Mouse (Mus musculus) retina, adult 2 months (tissue): Measurements from ENCODE around the gene Gatad1.
"Not testable (repeated sequence)": the region's sequence is repeated elsewhere in the genome, so short reads cannot be mapped to it uniquely, and the experiment has no call there.

Experiments
- DNase-seq: peaks from one replicate; pipeline ENCODE4 v3.0.0-alpha.2; 2012; ENCODE audit warnings: low read depth, low spot score

The Gatad1 gene

DNA sequence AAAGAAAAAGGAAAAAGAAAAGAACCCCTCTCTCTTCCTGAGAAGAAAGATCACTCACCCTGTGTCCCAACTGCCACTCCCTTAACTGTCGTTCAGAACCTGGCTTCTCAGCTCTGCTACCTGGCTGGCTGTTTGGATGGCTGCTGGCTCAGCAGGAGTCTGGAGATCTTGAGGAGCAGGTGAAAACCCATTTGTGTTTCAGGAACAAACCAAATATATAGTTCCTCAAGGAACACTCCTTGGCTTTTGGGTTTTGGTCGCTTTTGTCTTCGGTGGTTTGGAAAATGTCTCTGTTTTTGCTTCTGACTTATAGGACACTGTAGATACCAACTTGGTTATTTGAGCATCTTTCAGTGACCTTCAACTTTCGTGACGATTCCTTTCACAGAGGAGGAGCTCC is at the start of gene Gatad1:
Gene Gatad1 (minus strand): TSS at position 101 of the 400 bp plus-strand sequence.
- DNase-seq = no peak

DNA sequence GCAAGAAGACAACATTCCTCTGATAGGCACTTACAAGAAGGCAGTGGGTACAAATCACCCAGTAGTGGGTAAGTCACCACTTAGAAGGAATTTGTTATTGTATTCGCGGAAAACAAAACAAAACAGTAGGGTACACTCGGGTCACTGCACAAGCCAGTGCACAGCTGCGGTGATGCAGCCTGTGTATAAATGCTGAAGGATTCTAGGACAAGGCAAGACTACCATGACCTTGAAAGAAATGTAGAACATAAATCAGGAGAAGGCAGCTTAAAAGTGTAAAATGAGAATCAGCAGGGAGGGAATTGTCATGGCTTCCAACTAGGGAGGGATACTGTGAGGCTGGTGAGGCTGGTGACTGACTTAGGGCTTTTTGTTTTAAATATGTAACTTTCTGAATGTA is 45.2 kb upstream of the Gatad1 start:
- no peak for DNase-seq

DNA sequence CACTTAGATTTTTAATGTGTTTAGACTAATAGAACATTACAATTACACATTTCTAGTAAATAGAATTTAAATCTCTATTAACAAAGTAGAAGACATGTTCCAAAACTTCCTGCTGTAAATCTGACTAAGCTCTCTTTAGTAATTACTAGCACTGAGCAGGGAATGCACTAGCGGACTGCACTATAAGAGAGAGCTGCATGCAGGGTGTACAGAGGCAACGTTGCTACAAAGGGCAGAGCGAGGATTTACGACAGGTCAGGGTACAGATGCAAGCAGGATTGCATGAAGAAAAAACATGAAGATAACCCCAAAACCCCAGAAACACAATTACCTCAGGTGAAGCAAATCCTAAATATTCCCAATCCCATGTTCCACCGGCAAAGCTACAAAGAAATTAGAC is 43.0 kb upstream of the Gatad1 start:
- DNase-seq = no peak

DNA sequence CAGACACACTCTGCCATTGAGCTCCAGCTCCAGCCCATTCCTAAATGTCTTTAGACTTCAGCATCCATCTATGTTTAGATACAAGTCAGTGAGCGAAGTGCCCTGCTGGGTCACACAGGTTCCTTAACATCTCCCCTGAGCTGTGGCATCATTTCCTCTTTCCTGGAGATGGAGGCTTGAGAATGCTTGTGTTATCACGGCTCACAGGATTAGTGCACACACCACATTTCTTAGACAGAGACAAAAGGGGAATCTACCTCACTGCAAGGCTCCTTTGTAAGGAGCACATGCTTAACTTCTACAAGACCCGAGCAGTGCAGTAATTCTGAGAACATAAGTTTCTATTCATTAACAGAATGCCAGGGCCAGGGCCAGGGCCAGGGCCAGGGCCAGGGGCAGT is 39.0 kb upstream of the Gatad1 start:
- no peak for DNase-seq

DNA sequence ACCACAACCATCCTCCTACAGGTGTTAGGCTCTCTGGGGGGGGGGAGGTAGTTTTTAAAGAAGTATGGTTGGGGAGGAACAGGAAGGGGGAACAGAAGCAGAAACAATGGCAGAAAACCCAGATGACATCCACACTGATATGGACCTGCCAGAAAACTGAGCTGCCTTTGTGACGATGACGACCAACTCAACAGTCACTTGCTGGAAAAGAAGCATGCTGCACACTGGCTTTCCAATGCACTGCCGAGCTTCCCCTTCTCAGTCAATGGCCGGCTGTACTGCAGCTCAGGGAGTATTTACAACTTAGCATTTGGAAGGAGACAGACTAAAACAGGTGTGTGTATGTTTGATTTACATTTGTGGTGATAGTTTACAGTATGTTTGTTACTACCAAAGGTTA is 38.2 kb upstream of the Gatad1 start:
- DNase-seq = no peak

DNA sequence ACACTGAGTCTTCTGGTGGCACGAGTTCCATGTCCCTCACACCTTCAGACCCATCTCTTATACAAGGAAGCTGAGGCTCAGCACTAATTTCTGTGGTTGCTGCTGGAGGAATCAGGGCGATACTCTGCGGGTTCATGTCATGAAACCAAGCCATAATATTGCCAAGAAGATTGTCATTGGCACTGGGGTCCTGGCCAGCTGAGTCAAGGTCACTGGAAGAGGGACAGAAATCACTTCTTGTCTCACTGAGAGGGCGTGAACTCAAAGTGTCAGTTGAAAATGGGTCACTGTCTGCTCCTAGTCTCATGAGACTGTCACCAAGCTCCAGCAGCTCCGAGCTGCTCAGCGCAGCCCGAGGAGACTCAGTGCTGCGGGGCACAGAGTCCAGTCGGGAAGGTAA is 36.0 kb upstream of the Gatad1 start:
- DNase-seq = no peak

DNA sequence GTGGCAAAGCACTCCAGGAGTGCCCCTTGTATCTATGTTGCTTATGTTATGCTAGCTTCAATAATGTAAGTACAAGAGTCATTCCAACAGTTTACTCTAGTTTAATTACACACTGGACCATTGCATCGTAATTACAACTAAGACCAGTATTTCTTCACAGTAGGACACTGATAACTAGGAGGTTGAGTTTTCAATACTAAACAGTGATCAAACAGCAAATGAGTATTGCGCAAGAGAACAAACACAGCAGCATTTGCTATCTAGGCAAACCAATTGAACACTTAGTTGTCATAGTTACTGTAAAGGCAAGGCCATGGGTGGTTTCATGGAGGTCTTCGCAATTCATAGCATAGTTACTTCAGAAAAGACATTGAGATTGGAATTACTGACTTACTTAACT is 34.3 kb upstream of the Gatad1 start:
- no peak for DNase-seq

DNA sequence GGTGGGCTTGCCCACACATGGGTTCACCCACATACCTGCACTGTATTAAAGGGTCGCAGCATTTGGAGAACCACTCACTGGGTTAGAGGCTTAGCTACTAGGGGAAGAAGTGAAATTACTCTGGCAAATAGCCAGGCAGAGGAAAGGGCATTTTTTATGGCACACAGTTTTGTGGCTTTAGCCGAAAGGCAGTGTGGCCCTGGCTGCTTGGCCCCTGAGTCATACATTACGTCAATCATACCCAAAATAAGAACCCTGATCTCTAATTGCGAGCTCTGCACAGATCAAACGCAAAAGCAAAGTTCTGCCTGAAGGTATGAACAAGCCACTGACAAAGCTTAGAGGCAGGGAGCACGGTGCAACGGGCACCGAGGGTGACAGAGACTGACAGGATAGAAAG is 31.3 kb upstream of the Gatad1 start:
- DNase-seq = no peak

DNA sequence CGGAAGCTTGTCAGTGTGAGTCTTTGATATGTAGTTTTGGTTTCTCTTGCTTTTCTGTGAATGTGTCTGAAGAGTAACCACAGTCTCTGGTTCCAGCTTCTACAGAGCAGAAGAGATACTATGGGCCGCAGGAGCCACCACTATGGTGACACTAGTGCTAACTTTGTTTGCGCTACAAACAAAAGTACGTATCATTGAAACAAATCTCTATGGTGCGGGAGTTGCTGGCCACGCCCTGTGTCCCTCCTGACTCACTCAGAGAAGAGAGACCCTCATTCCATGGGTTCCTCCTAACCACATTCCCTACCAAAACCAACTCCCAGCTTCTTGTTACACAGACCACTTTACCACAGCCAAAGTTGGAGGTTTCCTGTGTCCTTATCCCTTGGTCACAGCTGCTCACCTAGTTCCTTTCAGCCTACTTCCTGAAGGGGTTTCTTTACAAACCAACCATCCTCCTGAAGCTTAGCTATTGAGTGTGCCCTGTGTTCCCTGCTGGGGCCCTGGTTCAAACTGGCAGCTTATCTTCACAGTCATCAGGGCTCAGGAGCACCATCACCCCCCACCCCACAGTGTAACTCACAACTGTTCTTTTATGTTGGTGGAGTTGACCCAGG is 13.1 kb upstream of the Gatad1 start:
- DNase-seq = no peak

DNA sequence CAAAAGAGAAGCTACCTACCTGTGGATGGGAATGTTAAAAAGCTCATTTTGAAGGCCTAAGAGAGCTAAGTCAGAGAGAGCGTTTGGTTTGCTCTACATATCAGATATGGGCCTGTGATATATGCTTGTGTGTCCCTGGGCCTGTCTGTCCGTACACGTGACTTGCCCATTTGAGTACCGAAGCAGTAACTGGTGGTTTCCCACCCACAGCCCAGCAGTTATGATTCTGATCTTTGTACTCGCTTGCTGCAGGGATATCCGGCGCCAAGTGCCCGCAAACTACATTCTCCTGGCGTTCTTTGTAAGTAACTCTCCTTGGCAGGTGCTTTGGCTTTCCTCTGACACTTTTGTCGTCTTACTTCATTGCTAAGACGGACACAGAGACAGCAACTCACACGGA is 9.6 kb upstream of the Gatad1 start:
- DNase-seq = no peak

DNA sequence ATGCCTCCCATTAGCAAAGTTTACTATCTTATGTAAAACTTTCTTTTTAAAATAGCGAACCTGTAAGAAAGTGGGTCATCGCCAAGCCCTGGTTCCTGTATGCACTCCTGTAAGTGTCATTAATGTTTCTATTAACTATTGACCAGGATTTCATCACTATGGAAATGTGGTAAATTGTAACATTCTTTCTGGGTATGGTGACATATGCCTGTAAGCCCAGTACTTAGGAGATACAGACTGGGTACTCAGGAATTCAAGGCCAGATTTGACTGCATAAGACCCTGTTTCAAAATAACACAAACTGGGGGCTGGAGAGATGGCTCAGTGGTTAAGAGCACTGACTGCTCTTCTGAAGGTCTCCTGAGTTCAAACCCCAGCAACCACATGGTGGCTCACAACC is 8.2 kb upstream of the Gatad1 start:
- DNase-seq = no peak

DNA sequence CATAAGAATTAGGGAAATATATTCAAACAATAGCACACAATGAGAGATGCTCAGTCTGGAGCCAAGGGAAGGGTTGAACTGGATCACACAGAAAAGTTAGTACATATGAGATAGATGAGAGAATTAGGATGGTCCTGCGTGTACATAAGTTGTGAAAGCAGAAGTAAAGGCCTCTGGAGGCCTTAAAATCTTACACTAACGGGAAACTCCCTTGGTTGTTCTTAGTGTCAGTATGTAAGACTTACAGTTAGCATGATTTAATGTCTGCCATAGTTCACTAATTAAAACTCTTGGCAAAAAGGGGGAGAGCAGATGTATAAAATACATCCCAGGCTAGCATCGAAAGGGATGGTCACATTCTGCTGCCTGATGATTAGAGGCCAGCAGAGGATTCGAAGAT is 3.2 kb downstream of the Gatad1 start:
- no peak for DNase-seq

DNA sequence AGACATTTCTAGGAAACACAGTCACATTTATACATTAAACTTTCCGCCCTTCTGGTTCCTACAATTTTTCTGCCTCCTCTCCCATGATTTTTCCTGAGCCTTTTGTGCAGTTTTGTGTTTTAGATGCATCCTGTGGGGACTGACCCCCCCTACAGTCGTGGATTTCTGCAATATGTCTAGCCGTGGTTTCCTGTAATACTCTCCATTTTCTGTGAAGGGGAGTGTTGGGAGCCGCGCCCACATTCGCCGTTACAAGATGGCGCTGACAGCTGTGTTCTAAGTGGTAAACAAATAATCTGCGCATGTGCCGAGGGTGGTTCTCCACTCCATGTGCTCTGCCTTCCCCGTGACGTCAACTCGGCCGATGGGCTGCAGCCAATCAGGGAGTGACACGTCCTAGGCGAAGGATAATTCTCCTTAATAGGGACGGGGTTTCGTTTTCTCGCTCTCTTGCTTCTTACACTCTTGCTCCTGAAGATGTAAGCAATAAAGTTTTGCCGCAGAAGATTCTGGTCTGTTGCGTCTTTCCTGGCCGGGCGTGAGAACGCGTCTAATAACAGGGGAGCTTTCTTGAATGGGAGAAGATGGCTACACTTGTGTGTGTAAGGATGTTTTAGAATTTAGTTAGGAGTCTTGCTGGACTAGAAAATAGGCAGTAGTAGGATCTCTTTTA is 3.9 kb downstream of the Gatad1 start:
- not testable (repeated sequence) for DNase-seq

DNA sequence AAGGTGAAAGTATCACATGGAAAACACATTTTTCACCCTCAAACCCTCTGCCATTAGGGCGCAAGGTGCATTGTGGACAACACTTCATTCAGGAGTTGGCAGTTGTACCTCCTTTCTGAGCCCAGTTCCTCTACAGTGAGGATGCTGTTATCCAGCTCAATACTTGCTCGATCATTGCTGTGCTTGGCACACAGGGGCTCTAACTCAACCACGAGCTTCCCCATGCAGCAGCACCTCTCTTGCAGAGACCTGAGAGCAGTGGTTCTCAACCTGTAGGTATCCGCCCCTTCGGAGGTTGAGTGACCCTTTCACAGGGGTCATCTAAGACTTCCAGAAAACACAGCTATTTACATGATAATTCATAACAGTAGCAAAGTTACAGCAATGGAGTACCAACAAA is 5.4 kb downstream of the Gatad1 start:
- no peak for DNase-seq

DNA sequence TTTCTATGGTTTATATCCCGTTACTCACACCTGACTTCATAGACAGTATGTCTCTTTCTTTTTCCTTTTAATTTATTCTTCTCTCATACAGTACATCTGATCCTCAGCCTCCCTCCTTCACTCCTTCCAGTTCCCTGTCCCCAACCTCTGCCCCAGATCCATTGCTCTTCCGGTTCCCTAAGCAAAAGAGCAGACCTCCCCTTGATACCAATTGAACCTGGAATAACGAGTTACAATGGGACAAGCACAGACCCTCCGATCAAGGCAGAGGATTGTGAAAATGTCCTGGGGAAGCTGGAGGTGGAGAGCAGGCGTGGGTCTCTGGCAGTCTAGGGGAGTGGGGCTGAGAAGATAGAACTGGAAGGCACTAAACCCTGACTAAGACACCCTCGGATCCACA is 6.1 kb downstream of the Gatad1 start, which contains the start of gene Tmbim7:
Gene Tmbim7 (plus strand): TSS at position 301 of the 400 bp plus-strand sequence.
- DNase-seq = no peak

DNA sequence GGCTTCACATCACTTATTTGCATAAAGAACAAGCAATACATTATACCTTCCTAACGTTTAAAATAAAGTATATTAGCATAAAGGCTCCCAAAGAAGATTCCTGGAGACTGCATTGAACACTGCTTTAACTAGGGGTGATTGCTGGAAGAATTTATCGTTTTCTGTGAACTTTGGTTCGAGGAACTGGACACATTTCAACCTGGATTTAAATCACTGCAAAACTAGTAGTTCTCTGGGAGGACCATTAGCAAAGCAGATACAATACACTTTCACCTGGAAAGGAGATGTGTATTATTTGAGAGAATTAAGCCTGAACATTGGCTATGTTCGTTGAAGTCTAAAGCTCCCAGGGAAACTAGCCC is 8.2 kb downstream of the Gatad1 start:
- no peak for DNase-seq

DNA sequence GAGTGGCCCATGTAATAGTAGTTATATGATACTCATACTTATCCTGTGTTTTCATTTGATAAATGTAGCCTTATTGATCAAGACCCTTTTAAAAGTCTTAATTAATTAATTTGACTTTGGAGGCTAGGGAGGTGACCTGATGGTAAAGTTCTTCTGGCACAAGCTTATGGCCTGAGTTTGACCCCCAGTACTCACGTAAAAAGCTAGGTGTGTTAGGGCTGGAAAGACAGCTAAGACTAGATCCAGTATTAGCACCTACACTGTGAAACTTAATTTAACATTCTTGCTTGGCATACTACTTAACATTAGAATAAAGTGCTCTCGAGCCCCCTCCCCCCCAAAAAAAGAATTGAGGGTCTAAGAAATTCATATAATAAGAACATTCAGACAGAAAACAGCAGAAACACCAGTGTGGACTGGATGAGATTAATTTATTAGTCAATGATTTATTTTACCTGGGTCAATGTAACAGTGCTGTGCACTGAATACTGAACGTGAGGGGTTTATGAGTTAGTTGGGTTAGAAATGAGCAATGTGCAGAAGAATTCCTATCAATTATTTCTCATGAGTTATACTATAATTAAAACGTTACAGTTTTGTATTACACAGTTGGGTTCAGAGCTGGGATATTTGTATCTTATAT is 8.7 kb downstream of the Gatad1 start:
- DNase-seq = no peak

DNA sequence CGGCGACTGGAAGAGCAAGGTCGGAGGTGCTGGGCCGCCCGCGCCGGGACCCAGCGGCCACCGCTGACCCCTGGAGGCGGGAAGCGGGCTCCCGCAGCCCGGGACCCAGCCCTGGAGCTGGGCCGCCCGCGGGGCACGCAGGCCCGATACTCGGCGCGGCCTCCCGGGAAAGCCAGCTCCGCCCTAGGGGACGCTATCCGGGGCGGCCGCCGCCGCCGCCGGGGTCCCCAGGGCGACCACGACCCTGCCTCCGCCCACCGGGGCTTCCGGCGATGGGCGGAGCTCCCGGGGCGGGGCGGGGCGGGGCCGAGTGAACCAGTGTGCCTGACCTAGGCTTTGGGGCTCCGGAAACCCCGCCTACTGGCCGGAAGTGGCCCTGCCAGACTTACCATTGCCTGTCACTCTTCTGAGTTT is 9.3 kb downstream of the Gatad1 start:
- peak; percentile 77 for DNase-seq

DNA sequence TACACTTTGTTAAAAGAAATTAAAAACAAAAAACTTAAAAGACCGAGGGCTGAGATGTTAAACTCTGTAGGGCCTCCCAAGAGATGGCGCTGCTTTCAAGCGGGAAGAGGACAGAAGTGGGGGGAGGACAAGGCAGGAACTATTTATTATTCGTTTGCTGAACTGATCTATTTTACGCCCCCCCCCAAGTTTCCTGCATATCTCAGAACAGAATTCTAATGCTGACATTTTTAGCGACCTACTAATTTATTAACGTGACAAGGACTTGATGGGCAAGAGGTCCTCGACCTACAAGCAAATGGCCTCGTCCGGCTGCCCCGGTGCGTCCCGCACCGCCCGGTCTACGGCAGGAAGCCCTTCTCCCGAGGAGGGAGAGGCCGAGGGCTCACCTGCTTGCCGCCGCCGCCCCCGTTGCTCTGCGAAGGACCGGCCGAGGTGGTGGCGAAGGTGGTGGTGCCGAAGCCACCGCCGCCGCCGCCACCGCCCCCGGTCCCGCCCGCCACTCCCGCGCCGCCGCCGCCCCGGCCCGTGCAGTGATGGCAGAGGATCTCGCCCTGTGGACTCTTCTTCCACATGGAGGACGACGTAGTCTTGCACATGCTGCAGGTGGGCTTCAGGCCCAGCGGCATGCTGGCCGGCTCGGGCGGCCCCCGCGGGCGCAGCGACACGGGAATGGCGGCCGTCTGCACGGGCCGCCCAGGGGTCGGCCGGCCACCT is 9.8 kb downstream of the Gatad1 start:
- DNase-seq = peak; percentile 26

DNA sequence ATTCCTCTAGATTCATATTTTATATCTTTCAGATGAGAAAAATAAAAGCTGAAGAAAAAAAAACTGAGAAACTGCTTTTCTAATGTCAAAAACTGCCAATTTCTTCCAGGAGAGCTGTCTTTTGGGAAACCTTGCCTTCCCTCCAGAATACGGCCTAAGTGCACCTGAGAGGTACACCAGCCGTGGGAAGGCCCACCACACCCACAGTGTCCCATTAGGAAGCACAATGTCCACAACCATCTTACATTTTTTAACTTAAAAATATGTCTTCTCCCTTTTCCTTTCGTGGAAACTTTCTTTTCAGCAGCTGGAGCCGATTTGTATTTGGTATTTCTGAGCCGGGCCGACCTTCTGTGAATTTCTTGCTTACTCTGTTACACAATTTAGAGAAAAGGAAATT is 10.4 kb downstream of the Gatad1 start:
- DNase-seq = no peak

DNA sequence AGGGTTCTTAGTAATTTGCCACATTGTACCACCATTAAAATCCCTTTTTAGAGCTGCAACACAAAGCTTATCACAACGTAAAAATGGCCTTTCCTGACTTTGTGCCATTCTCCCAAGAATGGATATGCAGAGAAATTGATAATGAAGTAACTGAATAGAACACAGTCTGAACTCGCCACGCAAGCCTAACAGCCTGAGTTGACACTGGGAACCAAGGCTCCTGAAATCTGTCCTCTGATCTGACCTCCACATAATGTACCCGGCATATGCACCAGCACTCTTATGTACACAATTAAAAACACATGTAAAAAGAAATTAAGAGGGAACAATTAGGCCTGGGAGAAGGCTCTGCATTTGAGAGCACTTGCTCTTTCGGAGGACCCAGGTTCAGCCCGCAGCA is 11.7 kb downstream of the Gatad1 start:
- DNase-seq = no peak

DNA sequence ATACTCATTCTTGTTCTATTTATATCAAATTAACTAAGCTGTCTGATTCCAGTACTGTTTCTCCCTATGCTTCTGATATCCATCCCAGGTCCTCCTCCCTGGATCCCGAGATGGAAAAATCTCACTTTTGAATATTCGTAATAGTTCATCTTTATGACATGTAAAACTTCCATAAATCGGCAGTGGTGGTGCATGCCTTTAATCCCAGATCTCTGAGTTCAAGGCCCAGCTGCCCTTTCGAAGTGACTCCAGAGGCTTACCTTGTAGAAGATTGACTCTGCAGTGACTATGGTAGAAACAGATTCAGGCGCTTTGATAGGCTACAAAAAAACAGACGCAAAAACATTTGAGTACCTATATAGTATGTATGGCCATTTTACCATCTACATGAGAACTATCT is 12.4 kb downstream of the Gatad1 start:
- no peak for DNase-seq

DNA sequence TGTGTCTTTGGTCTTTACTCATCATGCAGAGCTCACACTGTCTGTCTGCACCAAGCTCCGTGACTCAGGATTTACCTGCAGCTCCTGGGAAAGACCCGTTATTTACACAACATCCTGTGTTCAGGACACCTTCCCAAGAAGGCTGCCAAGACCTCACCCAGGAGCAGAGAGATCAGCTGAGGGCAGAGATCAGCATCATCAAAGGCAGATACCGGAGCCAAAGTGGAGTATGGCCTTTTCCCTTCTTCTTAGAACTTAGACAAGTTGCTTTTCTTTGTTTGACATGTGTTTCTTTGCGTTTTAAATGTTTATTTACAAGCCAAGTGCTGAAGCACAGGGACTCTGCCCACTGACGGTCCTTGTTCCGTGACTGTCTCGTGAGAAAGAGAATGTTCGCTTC is 21.7 kb downstream of the Gatad1 start:
- no peak for DNase-seq
